Mouse (Mus musculus) cortical plate, adult 2 months (tissue): ENCODE data around the gene Gmppa.

ENCODE experiments used
- CTCF ChIP-seq: fragments of 200-500 bp; IDR thresholded peaks from 2 replicates; pipeline ENCODE4 v1.5.1; 2011; ENCODE audit warnings: mild to moderate bottlenecking, control low read depth, low read length; ENCODE audit not compliant: insufficient read depth; ENCODE audit errors: extremely low read depth
- POLR2A ChIP-seq: fragments of 200-500 bp; IDR thresholded peaks from 2 replicates; pipeline ENCODE4 v1.6.1; 2011; ENCODE audit warnings: mild to moderate bottlenecking, low read length, control low read depth; ENCODE audit not compliant: insufficient read depth; ENCODE audit errors: extremely low read depth

- TF ChIP-seq CTCF = no peak
- TF ChIP-seq POLR2A = no peak
These were observed 16.2 kb downstream of the Gmppa start for GRCm38 (mm10) chr1:75451900-75452299.
